Mouse (Mus musculus): ENCODE results near the gene Adcy6. TPM values are rescaled to one million over a fixed set of nuclear protein-coding genes. Genes with fewer than 3 reads are reported as not detected.

Adcy6 gene
- polyA plus RNA-seq, 1 experiment from 2014 or later, result 19.8 TPM

DNA sequence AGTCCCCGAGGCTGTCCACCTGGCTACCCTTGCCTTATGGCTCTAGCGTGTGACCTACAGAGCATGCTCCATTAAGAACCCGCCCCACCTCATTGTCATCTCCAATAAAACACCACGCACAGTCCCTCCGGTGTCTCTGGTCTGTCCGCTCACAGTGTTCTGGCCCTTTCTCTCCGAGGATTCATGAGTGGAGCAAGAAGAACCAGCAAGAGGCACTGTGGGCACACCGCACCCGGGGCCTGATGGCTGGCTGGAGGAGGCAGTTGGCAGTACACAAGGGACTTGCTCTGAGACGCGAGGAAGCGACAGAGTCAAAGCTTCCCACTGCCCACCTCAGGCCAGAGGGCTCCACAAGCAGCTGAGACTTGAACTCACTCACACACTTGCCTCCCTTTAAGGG, 34.5 kb upstream of the Adcy6 start:
- no peak overlapping the region for H3K4me2 ChIP-seq (ENCODE audit: low read length)
- WGBS, result 89% methylated on average over 12 of the region's 12 CpGs
- no peaks in the 10 kb centered on the region for H3K27me3 ChIP-seq (replicated peaks; ENCODE audit: control insufficient read depth, insufficient read depth, low read length)
- no peaks in the 10 kb centered on the region for H3K4me1 ChIP-seq (replicated peaks; ENCODE audit: control insufficient read depth, insufficient read depth, low read length)
- H3K4me3 ChIP-seq (ENCODE audit: low read depth, low read length), result no peak overlapping the region
- peaks cover 99% of the 10 kb centered on the region for H3K36me3 ChIP-seq (ENCODE audit: control insufficient read depth, insufficient read depth, low read length)
- DNase-seq (ENCODE audit: low spot score), result no peak
- H3K27ac ChIP-seq (ENCODE audit: low read depth), result no peak overlapping the region
- no peak overlapping the region for H3K9ac ChIP-seq (ENCODE audit: low read length)
- no peaks in the 10 kb centered on the region for H3K9me3 ChIP-seq (ENCODE audit: control insufficient read depth, low read length)
- no peak for ATAC-seq (replicated peaks; ENCODE audit: low FRiP score, low TSS enrichment, low read depth)

DNA sequence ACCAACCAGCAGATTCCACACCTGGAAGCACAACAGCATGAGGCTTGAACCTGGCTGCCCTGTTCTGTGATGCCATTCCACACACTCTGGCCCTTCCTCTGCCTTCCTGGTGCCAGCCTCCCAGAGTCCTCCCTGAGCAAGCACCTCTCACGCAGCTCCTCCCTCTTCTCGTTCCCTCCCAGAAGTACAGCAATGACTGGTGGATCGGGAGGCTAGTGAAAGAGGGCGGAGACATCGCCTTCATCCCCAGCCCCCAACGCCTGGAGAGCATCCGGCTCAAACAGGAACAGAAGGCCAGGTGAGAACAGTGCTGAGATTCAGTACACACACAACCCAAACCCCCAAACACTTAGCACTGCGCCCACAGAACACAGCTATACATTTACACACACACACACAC, 30.3 kb upstream of the Adcy6 start:
- ATAC-seq (replicated peaks; ENCODE audit: low FRiP score, low TSS enrichment, low read depth), result no peak
- no peak for DNase-seq (ENCODE audit: low spot score)
- Histone ChIP-seq H3K27me3 (replicated peaks; ENCODE audit: control insufficient read depth, insufficient read depth, low read length) (no peaks in the 10 kb centered on the region), H3K4me1 (replicated peaks; ENCODE audit: control insufficient read depth, insufficient read depth, low read length) (peaks cover 18% of the 10 kb centered on the region), H3K9ac (ENCODE audit: low read length) (no peak overlapping the region), H3K4me3 (ENCODE audit: low read depth, low read length) (no peak overlapping the region), H3K4me2 (ENCODE audit: low read length) (no peak overlapping the region), H3K27ac (ENCODE audit: low read depth) (no peak overlapping the region), H3K9me3 (ENCODE audit: control insufficient read depth, low read length) (no peaks in the 10 kb centered on the region), H3K36me3 (ENCODE audit: control insufficient read depth, insufficient read depth, low read length) (peaks cover 57% of the 10 kb centered on the region)
- 28% methylated on average over 8 of the region's 8 CpGs for WGBS

DNA sequence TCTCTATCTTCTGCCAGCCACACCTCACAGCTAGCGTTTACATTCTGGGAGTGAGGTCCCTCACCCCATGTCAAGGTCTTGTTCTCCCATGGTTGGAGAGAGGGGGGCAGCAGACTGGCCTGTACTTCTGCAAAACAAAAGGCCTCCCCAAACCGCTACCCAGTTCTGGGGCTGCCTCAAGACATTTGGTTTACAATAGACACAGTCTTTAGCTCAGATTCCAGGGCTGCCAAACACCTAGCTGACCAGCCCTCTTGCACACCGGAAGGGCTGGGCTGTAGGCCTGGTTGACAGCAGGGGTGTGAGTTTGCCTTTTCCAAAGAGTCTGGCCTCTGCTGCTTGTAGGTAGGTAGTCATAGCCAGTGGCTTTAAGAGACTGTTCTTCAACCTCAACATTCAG, 27.3 kb upstream of the Adcy6 start:
- Histone ChIP-seq H3K9ac (ENCODE audit: low read length) (no peak overlapping the region), H3K27me3 (replicated peaks; ENCODE audit: control insufficient read depth, insufficient read depth, low read length) (peaks cover 6% of the 10 kb centered on the region; the same call in 1 of the 2 replicates), H3K4me2 (ENCODE audit: low read length) (no peak overlapping the region), H3K36me3 (ENCODE audit: control insufficient read depth, insufficient read depth, low read length) (peaks cover 27% of the 10 kb centered on the region), H3K9me3 (ENCODE audit: control insufficient read depth, low read length) (no peaks in the 10 kb centered on the region), H3K27ac (ENCODE audit: low read depth) (no peak overlapping the region), H3K4me3 (ENCODE audit: low read depth, low read length) (no peak overlapping the region), H3K4me1 (replicated peaks; ENCODE audit: control insufficient read depth, insufficient read depth, low read length) (peaks cover 35% of the 10 kb centered on the region)
- WGBS, result 46% methylated on average over 3 of the region's 3 CpGs
- ATAC-seq (replicated peaks; ENCODE audit: low FRiP score, low TSS enrichment, low read depth), result no peak
- DNase-seq (ENCODE audit: low spot score), result no peak

DNA sequence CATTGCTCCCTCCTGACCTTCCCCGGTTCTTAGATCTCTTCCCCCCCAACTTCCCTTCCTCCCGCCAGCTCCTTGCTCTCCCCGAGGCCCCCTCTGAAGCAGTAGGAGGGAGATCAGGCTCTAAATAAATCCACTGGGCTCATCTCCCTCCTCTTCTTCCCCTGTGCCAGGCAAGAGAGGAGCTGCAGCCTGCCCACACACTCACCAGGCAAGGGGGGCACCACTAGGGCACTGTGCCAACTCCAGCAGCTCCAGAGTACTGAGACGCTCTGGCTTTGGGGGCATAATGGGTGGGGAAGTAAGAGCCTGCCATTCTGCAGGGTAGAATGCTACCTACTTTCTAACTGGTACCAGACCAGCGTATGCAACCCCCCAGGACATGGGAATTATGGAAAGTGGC, 26.6 kb upstream of the Adcy6 start:
- peaks cover 38% of the 10 kb centered on the region for H3K4me1 ChIP-seq (replicated peaks; ENCODE audit: control insufficient read depth, insufficient read depth, low read length)
- H3K36me3 ChIP-seq (ENCODE audit: control insufficient read depth, insufficient read depth, low read length), result peaks cover 20% of the 10 kb centered on the region
- ATAC-seq (replicated peaks; ENCODE audit: low FRiP score, low TSS enrichment, low read depth), result no peak
- H3K9ac ChIP-seq (ENCODE audit: low read length), result no peak overlapping the region
- H3K4me3 ChIP-seq (ENCODE audit: low read depth, low read length), result no peak overlapping the region; the same call in 1 of the 2 replicates
- peak overlapping the region; percentile 91 for H3K4me2 ChIP-seq (ENCODE audit: low read length)
- H3K9me3 ChIP-seq (ENCODE audit: control insufficient read depth, low read length), result no peaks in the 10 kb centered on the region
- peaks cover 6% of the 10 kb centered on the region; the same call in 1 of the 2 replicates for H3K27me3 ChIP-seq (replicated peaks; ENCODE audit: control insufficient read depth, insufficient read depth, low read length)
- DNase-seq (ENCODE audit: low spot score), result no peak
- 54% methylated on average over 5 of the region's 5 CpGs for WGBS
- no peak overlapping the region for H3K27ac ChIP-seq (ENCODE audit: low read depth)

DNA sequence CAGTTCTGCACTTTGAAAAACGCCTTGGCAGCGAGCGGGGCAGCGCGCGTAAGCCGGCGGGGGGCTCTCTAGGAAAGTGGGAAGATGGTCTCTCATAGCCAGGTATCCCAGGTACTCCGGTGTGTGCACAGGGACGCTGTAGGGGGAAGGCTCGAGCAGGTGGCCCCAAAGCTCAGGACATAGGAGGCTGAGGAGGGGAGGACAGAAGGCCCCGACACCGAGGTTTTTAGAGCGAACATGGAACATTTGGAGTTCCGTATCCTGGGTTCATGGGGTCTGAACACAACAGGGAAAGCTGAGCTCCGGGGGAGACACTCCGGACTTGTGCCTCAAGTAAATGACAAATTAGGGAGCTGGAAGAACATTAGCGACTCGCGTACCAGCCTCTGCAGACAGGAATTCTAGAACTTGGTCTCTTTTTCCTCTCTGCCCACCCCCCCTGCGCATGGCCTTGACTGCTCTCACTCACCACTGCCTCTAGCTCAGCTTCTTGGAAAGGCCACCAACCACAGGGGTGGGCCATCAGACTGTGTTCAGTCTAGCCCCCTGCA, 25.5 kb upstream of the Adcy6 start:
- peak overlapping the region; percentile 85; the same call in 1 of the 2 replicates for H3K27ac ChIP-seq (ENCODE audit: low read depth)
- no peak for ATAC-seq (replicated peaks; ENCODE audit: low FRiP score, low TSS enrichment, low read depth)
- H3K4me1 ChIP-seq (replicated peaks; ENCODE audit: control insufficient read depth, insufficient read depth, low read length), result peaks cover 41% of the 10 kb centered on the region
- peaks cover 6% of the 10 kb centered on the region; the same call in 1 of the 2 replicates for H3K27me3 ChIP-seq (replicated peaks; ENCODE audit: control insufficient read depth, insufficient read depth, low read length)
- H3K4me3 ChIP-seq (ENCODE audit: low read depth, low read length), result peak overlapping the region; percentile 76
- H3K4me2 ChIP-seq (ENCODE audit: low read length), result peak overlapping the region; percentile 91
- peaks cover 9% of the 10 kb centered on the region; the same call in 1 of the 2 replicates for H3K36me3 ChIP-seq (ENCODE audit: control insufficient read depth, insufficient read depth, low read length)
- H3K9ac ChIP-seq (ENCODE audit: low read length), result peak overlapping the region; percentile 73
- WGBS, result 2% methylated on average over 21 of the region's 21 CpGs
- peak; percentile 64 for DNase-seq (ENCODE audit: low spot score)
- H3K9me3 ChIP-seq (ENCODE audit: control insufficient read depth, low read length), result no peaks in the 10 kb centered on the region

DNA sequence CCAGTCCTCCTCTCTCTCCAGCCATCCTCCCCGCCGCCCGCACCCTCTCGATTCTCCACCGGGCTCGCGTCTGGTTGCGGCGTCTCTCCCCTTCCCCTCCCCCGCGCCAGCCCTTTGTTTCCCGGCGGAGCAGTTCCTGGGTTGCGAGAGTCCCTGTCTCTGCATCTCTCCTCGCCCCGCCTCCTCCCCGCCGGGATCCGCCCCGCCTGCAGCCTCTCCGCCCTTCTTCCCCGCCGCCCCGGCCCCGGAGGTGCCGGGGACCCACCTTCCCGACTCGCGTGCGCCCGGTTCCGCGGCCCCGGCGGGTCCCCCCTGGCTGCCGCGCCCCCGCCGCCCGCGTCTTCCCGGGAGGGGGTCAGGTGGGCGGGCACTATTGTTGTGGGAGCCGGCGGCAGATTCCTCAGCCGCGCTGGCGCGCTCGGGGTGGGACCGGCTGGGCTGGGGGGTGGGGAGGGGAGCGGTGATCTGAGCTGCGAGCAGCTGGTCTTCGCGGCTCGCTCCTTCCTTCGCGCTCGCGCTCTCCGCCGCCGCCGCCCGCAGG, 24.7 kb upstream of the Adcy6 start:
- H3K4me1 ChIP-seq (replicated peaks; ENCODE audit: control insufficient read depth, insufficient read depth, low read length), result peaks cover 41% of the 10 kb centered on the region
- DNase-seq (ENCODE audit: low spot score) (peak; percentile 94), ATAC-seq (replicated peaks; ENCODE audit: low FRiP score, low TSS enrichment, low read depth) (peak; percentile 64)
- peaks cover 6% of the 10 kb centered on the region; the same call in 1 of the 2 replicates for H3K27me3 ChIP-seq (replicated peaks; ENCODE audit: control insufficient read depth, insufficient read depth, low read length)
- whole genome bisulfite sequencing, result under 1% methylated on average over 48 of the region's 65 CpGs
- H3K4me2 ChIP-seq (ENCODE audit: low read length), result peak overlapping the region; percentile 91
- H3K9ac ChIP-seq (ENCODE audit: low read length), result peak overlapping the region; percentile 73
- peaks cover 1% of the 10 kb centered on the region; the same call in 1 of the 2 replicates for H3K36me3 ChIP-seq (ENCODE audit: control insufficient read depth, insufficient read depth, low read length)
- peak overlapping the region; percentile 76 for H3K4me3 ChIP-seq (ENCODE audit: low read depth, low read length)
- no peaks in the 10 kb centered on the region for H3K9me3 ChIP-seq (ENCODE audit: control insufficient read depth, low read length)
- H3K27ac ChIP-seq (ENCODE audit: low read depth), result peak overlapping the region; percentile 85

DNA sequence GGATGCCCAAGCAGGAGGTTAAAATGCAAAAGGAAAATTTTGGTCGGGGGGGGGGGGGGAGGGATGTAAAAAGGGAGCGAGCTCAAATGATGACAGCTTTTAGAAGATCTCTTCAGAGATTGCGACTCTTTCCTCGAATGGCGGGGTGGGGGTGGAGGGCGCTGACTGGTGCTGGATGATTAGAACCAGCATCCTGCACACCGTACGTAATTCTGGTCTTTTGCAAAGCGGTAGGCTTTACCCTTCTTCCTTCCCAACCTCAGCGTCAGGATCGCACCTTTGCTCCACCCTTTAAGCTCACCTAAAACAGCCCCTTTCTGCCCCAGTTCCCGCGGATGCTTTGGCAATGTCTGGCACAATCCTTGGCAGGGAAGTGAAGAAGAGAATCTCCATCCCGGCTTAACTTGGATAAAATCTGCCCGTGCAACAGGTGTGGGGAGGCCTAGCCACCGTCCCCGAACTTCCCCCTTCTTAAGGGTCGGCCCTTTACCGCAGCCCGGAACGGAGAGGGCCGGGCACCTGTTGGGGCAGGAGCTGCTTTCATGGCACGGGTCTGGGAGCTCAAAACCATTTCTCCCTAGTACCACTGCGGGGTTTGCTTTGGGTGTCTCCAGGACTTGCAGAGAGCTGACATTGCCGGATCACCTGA, 24.1 kb upstream of the Adcy6 start:
- H3K27ac ChIP-seq (ENCODE audit: low read depth), result peak overlapping the region; percentile 85
- peak overlapping the region; percentile 73 for H3K9ac ChIP-seq (ENCODE audit: low read length)
- H3K4me1 ChIP-seq (replicated peaks; ENCODE audit: control insufficient read depth, insufficient read depth, low read length), result peaks cover 45% of the 10 kb centered on the region
- H3K4me3 ChIP-seq (ENCODE audit: low read depth, low read length), result peak overlapping the region; percentile 76
- WGBS, result under 1% methylated on average over 25 of the region's 25 CpGs
- no peak for ATAC-seq (replicated peaks; ENCODE audit: low FRiP score, low TSS enrichment, low read depth)
- no peaks in the 10 kb centered on the region for H3K36me3 ChIP-seq (ENCODE audit: control insufficient read depth, insufficient read depth, low read length)
- peak; percentile 63 for DNase-seq (ENCODE audit: low spot score)
- H3K9me3 ChIP-seq (ENCODE audit: control insufficient read depth, low read length), result no peaks in the 10 kb centered on the region
- peak overlapping the region; percentile 91 for H3K4me2 ChIP-seq (ENCODE audit: low read length)
- H3K27me3 ChIP-seq (replicated peaks; ENCODE audit: control insufficient read depth, insufficient read depth, low read length), result peaks cover 6% of the 10 kb centered on the region; the same call in 1 of the 2 replicates

DNA sequence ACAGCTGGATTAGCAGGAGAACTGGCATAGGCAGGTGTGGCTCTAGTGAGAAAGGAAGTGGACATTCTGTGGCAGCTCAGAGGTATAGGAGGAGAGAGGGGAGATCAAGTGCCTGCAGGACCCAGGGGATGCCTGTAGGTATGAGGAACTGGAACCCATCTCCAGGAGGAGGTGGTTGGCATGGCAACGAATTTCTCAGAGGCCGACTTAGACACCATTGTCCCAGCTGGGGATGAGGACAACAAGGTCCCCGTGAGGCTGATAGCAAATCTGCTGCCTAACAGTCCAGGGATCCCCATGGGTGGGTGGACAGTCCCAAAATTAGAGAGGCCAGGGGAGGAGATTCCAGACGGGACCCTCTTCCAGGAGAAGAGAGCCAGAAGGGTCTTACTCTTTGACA, 23.0 kb upstream of the Adcy6 start:
- Histone ChIP-seq H3K9me3 (ENCODE audit: control insufficient read depth, low read length) (no peaks in the 10 kb centered on the region), H3K36me3 (ENCODE audit: control insufficient read depth, insufficient read depth, low read length) (no peaks in the 10 kb centered on the region), H3K27ac (ENCODE audit: low read depth) (no peak overlapping the region), H3K4me2 (ENCODE audit: low read length) (peak overlapping the region; percentile 91), H3K4me3 (ENCODE audit: low read depth, low read length) (peak overlapping the region; percentile 76), H3K4me1 (replicated peaks; ENCODE audit: control insufficient read depth, insufficient read depth, low read length) (peaks cover 52% of the 10 kb centered on the region), H3K27me3 (replicated peaks; ENCODE audit: control insufficient read depth, insufficient read depth, low read length) (peaks cover 6% of the 10 kb centered on the region; the same call in 1 of the 2 replicates), H3K9ac (ENCODE audit: low read length) (peak overlapping the region; percentile 55)
- DNase-seq (ENCODE audit: low spot score) (peak; percentile 61), ATAC-seq (replicated peaks; ENCODE audit: low FRiP score, low TSS enrichment, low read depth) (no peak)
- WGBS, result 11% methylated on average over 4 of the region's 4 CpGs

Data from intestine, embryonic 14.5 days (tissue).